Mouse (Mus musculus) spleen, postnatal 4 days (tissue): Measurements from ENCODE around the gene Ralbp1.

Source experiments
- DNase-seq, 2 experiments: peaks; one replicate each; pipeline ENCODE4 v3.0.0; 2022; ENCODE audit warnings: low spot score in 2 of 2

The Ralbp1 gene

DNA sequence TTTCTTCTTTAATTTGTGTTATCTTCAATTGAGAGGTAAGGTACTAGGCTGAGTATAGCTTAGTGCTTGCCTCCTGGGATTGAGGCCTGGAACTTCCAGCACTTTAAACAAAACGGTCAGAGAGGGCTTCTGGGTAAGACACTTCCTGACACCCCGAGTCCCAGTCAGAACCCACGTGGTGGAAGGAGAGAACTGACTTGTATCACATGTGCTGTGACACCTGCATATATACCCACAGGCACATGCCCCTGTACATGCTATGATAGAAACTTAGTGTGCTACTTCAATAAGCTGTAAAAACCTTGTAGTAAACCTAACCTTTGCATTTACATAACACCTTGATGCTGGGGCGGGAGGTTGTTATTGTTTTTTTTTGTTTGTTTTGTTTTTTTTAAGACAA, 87.2 kb downstream of the Ralbp1 start:
- DNase-seq = no peak
